Mouse (Mus musculus) stomach, embryonic 14.5 days (tissue): ENCODE measurements around the gene Vps26a. TPM values are rescaled to one million over a fixed set of nuclear protein-coding genes. Genes with fewer than 3 reads are reported as not detected.
"Not testable (repeated sequence)": the region's sequence is repeated elsewhere in the genome, so short reads cannot be mapped to it uniquely, and the experiment has no call there.

Experiments used
- ATAC-seq: fragments of 200-750 bp; cut with Nextera tagmentation; 2 replicates; pipeline ENCODE4 v1.8.0; 2017; ENCODE audit warnings: low read depth, moderate TSS enrichment; ENCODE audit not compliant: insufficient number of reproducible peaks, insufficient read depth, low FRiP score
- H3K27ac ChIP-seq: fragments of 300-500 bp; sonication (generic); 2 replicates; pipeline ENCODE4 v1.5.1; 2014; ENCODE audit warnings: mild to moderate bottlenecking, low read length, moderate library complexity, mixed read lengths
- H3K27me3 ChIP-seq: fragments of 300-500 bp; sonication (generic); 2 replicates; pipeline ENCODE4 v1.6.1; 2014; ENCODE audit warnings: low read length, control low read depth, mixed read lengths; ENCODE audit not compliant: control insufficient read depth, insufficient read depth
- H3K36me3 ChIP-seq: fragments of 300-500 bp; sonication (generic); 2 replicates; pipeline ENCODE4 v1.6.1; 2014; ENCODE audit warnings: mild to moderate bottlenecking, control low read depth, low read length, moderate library complexity, mixed read lengths; ENCODE audit not compliant: control insufficient read depth, insufficient read depth
- H3K4me1 ChIP-seq: fragments of 300-500 bp; sonication (generic); 2 replicates; pipeline ENCODE4 v1.6.1; 2014; ENCODE audit warnings: low read length, control low read depth, mixed read lengths; ENCODE audit not compliant: control insufficient read depth, insufficient read depth
- H3K4me2 ChIP-seq: fragments of 300-500 bp; sonication (generic); replicated peaks from 2 replicates; pipeline ENCODE4 v1.6.1; 2014; ENCODE audit warnings: low read depth, low read length, control low read depth
- H3K4me3 ChIP-seq: fragments of 300-500 bp; sonication (generic); 2 replicates; pipeline ENCODE4 v1.5.1; 2014; ENCODE audit warnings: low read depth, low read length, control low read depth
- H3K9ac ChIP-seq: fragments of 300-500 bp; sonication (generic); replicated peaks from 2 replicates; pipeline ENCODE4 v1.6.1; 2014; ENCODE audit warnings: low read depth, mild to moderate bottlenecking, control low read depth, low read length, moderate library complexity, mixed read lengths
- H3K9me3 ChIP-seq: fragments of 300-500 bp; sonication (generic); 2 replicates; pipeline ENCODE4 v1.6.1; 2016; ENCODE audit warnings: low read depth, low read length, control low read depth; ENCODE audit not compliant: control insufficient read depth
- WGBS: fragments of 180-500 bp; shearing (Covaris S2); extraction: QIAGEN DNeasy Blood & Tissue Kit; methylation state at CpG from one replicate; pipeline ENCODE4 v1.1.7; 2014; 5-methylcytosine and 5-hydroxymethylcytosine counted together
- polyA plus RNA-seq: library from polyadenylated mRNA; unstranded; fragments of >200 nt; fragmentation: Nextera tagmentation; extraction: Ambion mirVana; gene quantifications from 2 replicates; pipeline ENCODE4 v1.2.1, GENCODE M21; 2014

The Vps26a gene
- polyA plus RNA-seq, 1 experiment from 2014 or later: 75.6 TPM

DNA sequence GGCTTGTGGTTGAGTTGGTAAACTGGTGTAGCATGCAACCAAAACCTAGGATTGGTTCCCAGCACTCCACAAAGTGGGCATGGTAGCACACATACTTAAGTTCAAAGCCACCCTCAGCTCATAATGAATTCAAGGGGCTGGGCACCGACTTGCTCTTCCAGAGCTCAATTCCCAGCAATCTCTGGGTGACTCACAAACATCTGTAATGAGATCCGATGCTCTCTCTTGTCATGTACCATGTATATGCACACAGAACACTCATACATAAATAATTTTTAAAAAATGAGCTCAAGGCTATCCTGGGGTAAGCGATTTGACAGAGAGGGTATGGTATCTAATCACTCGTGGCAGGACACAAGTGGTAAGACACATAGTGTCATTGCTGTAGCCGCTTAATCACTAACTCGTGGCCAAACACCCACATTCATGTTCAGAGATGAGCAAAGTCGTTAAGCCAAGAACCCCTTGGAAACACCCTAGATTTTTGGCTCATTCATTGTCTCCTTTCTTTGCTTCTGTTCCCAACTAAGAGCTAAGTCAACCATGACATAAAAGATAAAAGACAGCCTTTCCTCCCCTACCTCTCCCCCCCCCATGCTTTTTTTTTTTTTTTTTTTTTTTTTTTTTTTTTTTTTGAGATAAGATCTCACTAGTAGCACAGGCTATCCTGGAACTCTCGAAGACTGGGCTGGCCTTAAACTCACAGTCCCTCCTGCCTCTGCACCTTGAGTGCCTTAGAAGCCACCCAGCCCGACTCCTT, 18.8 kb upstream of the Vps26a start:
- Histone ChIP-seq H3K36me3 (no peaks in the 10 kb centered on the region), H3K9ac (no peak overlapping the region), H3K4me3 (no peak overlapping the region), H3K9me3 (no peaks in the 10 kb centered on the region), H3K4me1 (no peaks in the 10 kb centered on the region), H3K27ac (no peak overlapping the region), H3K4me2 (no peak overlapping the region), H3K27me3 (no peaks in the 10 kb centered on the region)
- WGBS: 78% methylated on average over 9 of the region's 9 CpGs
- no peak for ATAC-seq

DNA sequence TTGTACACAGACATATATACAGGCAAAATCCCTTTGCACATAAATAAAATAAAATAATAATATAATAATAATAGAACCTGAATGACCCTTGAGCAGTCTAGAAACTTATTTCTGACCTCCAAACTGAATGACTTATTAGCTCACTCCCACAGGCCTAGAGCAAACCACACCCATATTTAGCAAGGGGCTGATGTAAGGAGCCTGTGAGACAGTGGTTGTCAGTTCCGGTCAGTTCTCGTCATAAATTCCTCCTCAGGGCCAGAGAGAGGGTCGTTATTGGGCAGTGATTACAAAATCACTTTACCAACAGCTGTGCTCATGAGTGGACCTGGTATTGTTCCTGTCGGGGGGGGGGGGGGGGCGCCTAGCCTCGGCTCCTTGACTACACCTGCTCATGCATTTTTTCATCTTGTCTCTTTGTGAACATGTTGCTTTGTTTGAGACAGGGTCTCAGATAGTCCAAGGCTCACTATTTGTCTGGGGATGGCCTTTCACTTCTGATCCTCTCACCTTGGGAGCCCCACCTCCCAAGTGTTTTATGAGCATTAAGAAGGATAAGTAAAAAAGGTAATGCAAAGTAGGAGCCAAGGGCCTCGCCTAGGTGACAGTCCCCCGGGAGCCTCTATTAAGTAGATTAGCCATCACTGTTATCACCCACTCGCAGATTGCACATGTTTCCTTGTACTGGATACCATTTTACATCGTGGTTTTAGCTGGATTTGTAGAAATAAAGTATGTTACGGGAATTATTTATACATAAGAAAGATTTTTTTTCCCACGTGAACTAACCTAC, 17.4 kb upstream of the Vps26a start:
- no peaks in the 10 kb centered on the region for H3K9me3 ChIP-seq
- no peaks in the 10 kb centered on the region for H3K27me3 ChIP-seq
- no peaks in the 10 kb centered on the region for H3K4me1 ChIP-seq
- H3K4me3 ChIP-seq: no peak overlapping the region
- no peak overlapping the region for H3K4me2 ChIP-seq
- H3K27ac ChIP-seq: no peak overlapping the region
- no peak overlapping the region for H3K9ac ChIP-seq
- no peaks in the 10 kb centered on the region for H3K36me3 ChIP-seq
- no peak for ATAC-seq
- 65% methylated on average over 12 of the region's 12 CpGs for WGBS

DNA sequence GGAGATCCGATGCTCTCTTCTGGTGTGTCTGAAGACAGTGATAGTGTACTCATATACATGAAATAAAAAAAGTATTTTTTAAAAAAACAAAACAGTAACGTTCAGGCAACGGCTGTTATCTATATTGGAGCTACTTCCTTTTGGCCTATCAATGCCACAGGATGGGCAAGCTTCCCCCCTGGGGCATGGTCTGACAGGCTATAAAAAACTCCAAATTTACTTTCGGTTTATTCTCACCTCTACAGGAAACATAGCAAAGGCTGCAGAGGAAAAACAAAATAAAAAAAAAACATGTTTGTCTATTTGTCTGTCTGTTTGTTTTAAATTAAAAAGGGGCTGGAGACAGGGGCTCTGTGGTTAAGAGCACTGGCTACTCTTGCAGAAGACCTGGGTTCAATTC, 16.7 kb upstream of the Vps26a start:
- ATAC-seq: no peak

DNA sequence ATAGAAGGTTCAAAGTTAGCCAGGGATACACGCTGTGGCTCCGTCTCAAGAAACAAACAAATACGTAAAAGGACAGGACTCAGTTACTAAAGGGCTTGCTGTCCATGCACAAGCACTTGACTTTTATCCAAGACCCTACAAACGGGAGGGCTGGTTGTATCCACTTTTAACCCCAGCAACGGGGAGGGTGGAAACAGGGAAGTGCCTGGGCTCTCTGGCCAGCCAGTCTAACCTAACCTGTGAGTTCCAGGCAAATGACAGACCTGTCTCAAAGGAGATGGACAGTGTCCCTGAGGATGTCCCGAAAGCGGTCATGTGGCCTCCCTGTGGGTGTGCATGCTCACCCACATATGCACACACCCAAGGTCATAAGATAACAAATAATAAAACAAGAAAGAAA, 15.3 kb upstream of the Vps26a start:
- Histone ChIP-seq H3K27me3 (no peaks in the 10 kb centered on the region), H3K9ac (no peak overlapping the region), H3K4me1 (no peaks in the 10 kb centered on the region), H3K4me3 (no peak overlapping the region), H3K27ac (no peak overlapping the region), H3K4me2 (no peak overlapping the region), H3K36me3 (no peaks in the 10 kb centered on the region), H3K9me3 (no peaks in the 10 kb centered on the region)
- no peak for ATAC-seq
- 75% methylated on average over 7 of the region's 7 CpGs for WGBS

More for the DNA sequence above, 16.7 kb upstream of the Vps26a start:
- no peak overlapping the region for H3K9ac ChIP-seq
- no peaks in the 10 kb centered on the region for H3K27me3 ChIP-seq
- no peak overlapping the region for H3K27ac ChIP-seq
- no peaks in the 10 kb centered on the region for H3K36me3 ChIP-seq
- H3K4me1 ChIP-seq: no peaks in the 10 kb centered on the region
- WGBS: 61% methylated on average over 4 of the region's 4 CpGs
- H3K4me2 ChIP-seq: no peak overlapping the region
- H3K9me3 ChIP-seq: no peaks in the 10 kb centered on the region
- no peak overlapping the region for H3K4me3 ChIP-seq

DNA sequence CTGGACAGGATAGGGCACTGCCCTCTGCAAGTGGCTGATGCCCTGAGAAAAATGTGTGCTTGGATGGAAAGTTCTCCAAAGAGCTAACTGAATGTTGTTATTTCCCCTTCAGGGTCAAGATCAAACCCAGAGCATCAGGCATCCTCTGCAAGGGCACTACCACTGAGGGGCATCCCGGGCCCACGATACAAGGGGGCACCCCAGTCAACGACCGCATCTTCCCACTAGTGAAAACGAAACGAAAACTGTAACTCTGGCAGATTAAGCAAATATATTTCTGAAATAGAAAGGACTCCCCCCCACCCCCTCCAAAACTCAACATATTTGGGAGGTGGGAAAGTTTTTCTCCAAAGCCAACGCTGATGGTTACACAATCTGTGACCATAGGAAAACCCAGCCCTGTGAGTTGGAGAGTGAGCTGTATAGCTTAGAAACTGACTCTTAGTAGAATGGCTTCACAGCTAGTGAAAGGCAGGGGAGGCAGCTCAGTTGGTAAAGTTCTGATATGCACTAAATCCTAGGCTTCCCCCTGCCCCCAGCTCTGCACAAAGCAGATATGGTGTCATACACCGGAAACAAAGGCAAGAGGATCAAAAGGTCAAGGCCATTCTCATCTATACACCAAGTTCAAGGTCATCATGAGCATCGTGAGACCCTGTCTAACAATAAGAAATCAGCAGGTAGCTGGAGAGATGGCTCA, 14.5 kb upstream of the Vps26a start:
- no peak overlapping the region for H3K4me3 ChIP-seq
- no peak overlapping the region for H3K27ac ChIP-seq
- H3K9ac ChIP-seq: no peak overlapping the region
- H3K4me2 ChIP-seq: no peak overlapping the region
- H3K27me3 ChIP-seq: no peaks in the 10 kb centered on the region
- H3K4me1 ChIP-seq: no peaks in the 10 kb centered on the region
- ATAC-seq: no peak
- H3K9me3 ChIP-seq: no peaks in the 10 kb centered on the region
- 86% methylated on average over 9 of the region's 9 CpGs for WGBS
- H3K36me3 ChIP-seq: no peaks in the 10 kb centered on the region

DNA sequence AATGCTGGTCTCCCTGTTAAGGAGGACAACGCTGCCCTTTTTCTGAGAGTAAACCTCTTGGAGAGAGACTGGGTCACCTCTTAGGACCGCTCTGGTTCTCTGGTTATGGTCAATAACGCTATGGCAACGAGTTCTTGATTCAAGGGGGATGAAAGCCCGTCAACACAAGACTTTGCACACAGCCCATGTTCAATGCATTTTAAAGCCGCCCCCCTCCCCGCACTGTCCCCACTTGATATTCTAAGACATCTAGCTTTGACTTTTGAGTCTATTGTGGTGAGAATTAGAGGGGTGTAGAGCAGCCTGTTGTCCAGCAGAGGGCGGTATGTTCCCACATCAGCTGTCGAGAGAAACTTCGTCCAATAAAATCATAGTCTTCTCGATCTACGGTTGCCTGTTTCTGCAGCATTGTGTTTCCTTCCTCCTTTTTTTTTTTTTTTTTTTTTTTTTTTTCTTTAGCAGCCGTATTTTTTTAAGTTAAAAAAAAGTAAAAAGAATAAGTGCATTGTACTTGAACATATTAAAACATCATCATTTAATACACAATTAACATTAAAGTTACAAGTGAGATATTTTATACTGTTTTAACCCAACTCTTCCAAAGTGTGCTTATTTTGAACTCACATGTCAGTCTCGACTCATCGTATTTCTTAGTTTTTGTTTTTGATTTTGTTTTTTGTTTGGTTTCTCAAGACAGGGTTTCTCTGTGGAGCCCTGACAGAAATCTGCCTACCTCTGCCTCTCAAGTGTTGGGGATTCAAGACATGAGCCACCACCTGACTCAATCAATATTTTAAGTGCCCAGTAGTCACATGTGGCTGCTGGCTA, 13.7 kb upstream of the Vps26a start:
- H3K27ac ChIP-seq: no peak overlapping the region
- WGBS: 24% methylated on average over 15 of the region's 15 CpGs
- H3K9me3 ChIP-seq: no peaks in the 10 kb centered on the region
- no peak overlapping the region for H3K4me2 ChIP-seq
- no peaks in the 10 kb centered on the region for H3K27me3 ChIP-seq
- peak; percentile 65; the same call in 1 of the 2 replicates for ATAC-seq
- no peak overlapping the region for H3K9ac ChIP-seq
- H3K4me1 ChIP-seq: no peaks in the 10 kb centered on the region
- H3K36me3 ChIP-seq: no peaks in the 10 kb centered on the region
- no peak overlapping the region for H3K4me3 ChIP-seq

DNA sequence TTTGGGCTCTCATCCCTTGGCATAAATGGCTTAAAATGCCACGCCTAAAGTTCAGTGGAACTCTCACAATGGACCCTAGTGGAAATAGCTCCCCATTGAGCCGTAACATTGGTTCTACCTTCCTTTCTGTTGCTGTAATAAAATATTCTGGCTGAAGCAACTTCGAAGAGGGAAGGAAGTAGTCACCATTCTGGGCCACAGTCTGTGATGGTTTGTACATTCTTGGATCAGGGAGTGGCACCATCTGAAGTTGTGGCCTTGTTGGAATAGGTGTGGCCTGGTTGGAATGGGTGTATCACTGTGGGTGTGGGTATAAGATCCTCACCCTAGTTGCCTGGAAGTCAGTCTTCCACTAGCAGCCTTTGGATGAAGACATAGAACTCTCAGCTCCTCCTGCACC, 5.1 kb upstream of the Vps26a start:
- H3K4me1 ChIP-seq, H3K27ac ChIP-seq, H3K36me3 ChIP-seq, H3K4me2 ChIP-seq, H3K9me3 ChIP-seq, ATAC-seq, H3K27me3 ChIP-seq, H3K4me3 ChIP-seq, H3K9ac ChIP-seq: not testable (repeated sequence)
- WGBS: 84% methylated on average over 3 of the region's 3 CpGs

DNA sequence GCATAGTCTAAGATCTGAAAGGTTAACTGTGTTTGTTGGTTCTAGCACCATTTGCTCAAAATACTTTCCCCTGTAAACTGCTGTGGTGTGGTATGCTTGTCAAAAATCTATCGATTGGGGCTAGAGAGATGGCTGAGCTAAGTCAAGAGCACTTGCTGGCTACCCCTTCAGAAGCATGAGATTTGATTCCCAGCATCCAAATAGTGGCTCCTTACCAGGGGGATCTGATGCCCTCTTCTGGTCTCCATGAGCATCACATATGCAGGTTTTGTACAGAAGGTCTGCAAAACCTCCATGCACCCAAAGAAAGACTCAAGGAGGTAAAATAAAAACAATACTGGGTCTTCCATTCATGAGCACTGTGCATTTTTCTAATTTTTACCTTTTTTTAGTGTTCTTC, 1.7 kb upstream of the Vps26a start:
- no peaks in the 10 kb centered on the region for H3K27me3 ChIP-seq
- H3K36me3 ChIP-seq: no peaks in the 10 kb centered on the region
- no peak overlapping the region for H3K4me3 ChIP-seq
- H3K9ac ChIP-seq: no peak overlapping the region
- H3K9me3 ChIP-seq: no peaks in the 10 kb centered on the region
- no peaks in the 10 kb centered on the region for H3K4me1 ChIP-seq
- no peak overlapping the region for H3K27ac ChIP-seq
- ATAC-seq: no peak
- WGBS: 24% methylated on average over 1 of the region's 1 CpGs
- no peak overlapping the region for H3K4me2 ChIP-seq
